Mouse (Mus musculus) embryonic fibroblast, embryonic 13.5 days (primary cell): ENCODE data around the gene Bcl2l14.

Experiments used
- CTCF ChIP-seq: IDR thresholded peaks from 2 replicates; pipeline ENCODE4 v1.5.1; 2011; ENCODE audit warnings: mild to moderate bottlenecking, control low read depth, low read length, moderate library complexity, borderline replicate concordance; ENCODE audit not compliant: insufficient read depth
- POLR2A ChIP-seq: IDR thresholded peaks from 2 replicates; pipeline ENCODE4 v1.6.1; 2011; ENCODE audit warnings: low read depth, mild to moderate bottlenecking, control low read depth, low read length, moderate library complexity

- TF ChIP-seq POLR2A (no peak), CTCF (peak; percentile 64; the same call in 1 of the 2 replicates)
These were observed 7.0 kb downstream of the Bcl2l14 start for GRCm38 (mm10) chr6:134402914-134403683.
